Mouse (Mus musculus) left cerebral cortex, postnatal 4 days (tissue): ENCODE measurements at regions not wholly inside any gene's neighbourhood (a gene's known extent, or its start where the extent isn't known, plus 50 kb on each side); places are given as distances from the start of the nearest gene placed in this dataset.

Experiments used
- DNase-seq: peaks from one replicate; pipeline ENCODE4 v3.0.0-alpha.2; 2022
- intact Hi-C: fragments of 180-260 bp; cut with DNase I; formaldehyde crosslinking; loops from one replicate; pipeline ENCODE4 v1.15.1; 2025

GRCm38 (mm10) chr2:3927853-3928252 lies 89.7 kb upstream of the Frmd4a start:
- intact Hi-C loops, result loop anchor here (10.0 kb wide), 1 partner anchor 103 kb away; no protein-coding TSS in a partner anchor
- DNase-seq, result no peak

- DNase-seq, result no peak
- intact Hi-C loops, result no loop called here
These were observed 86.9 kb upstream of the Frmd4a start for GRCm38 (mm10) chr2:3930650-3931049.

GRCm38 (mm10) chr2:3940786-3941185 lies 76.7 kb upstream of the Frmd4a start:
- intact Hi-C loops, result no loop called here
- no peak for DNase-seq

- intact Hi-C loops, result no loop called here
These were observed 76.0 kb upstream of the Frmd4a start for GRCm38 (mm10) chr2:3941496-3941895.

GRCm38 (mm10) chr2:3947432-3947831 lies 70.1 kb upstream of the Frmd4a start:
- no peak for DNase-seq
- intact Hi-C loops, result no loop called here

More at GRCm38 (mm10) chr2:3941496-3941895, 76.0 kb upstream of the Frmd4a start:
- DNase-seq, result no peak

GRCm38 (mm10) chr2:3948331-3948730 lies 69.2 kb upstream of the Frmd4a start:
- intact Hi-C loops, result no loop called here
- no peak for DNase-seq

- no peak for DNase-seq
- intact Hi-C loops, result no loop called here
These were observed 60.0 kb upstream of the Frmd4a start for GRCm38 (mm10) chr2:3957491-3957890.

- peak; percentile 5 for DNase-seq
- intact Hi-C loops, result no loop called here
These were observed 59.4 kb upstream of the Frmd4a start for GRCm38 (mm10) chr2:3958065-3958641.

GRCm38 (mm10) chr2:3958711-3959110 lies 58.8 kb upstream of the Frmd4a start:
- no peak for DNase-seq

GRCm38 (mm10) chr2:3959181-3959580 lies 58.3 kb upstream of the Frmd4a start:
- peak; percentile 62 for DNase-seq

More at GRCm38 (mm10) chr2:3958711-3959110, 58.8 kb upstream of the Frmd4a start:
- intact Hi-C loops, result no loop called here

GRCm38 (mm10) chr2:3960213-3960612 lies 57.3 kb upstream of the Frmd4a start:
- no peak for DNase-seq
- intact Hi-C loops, result no loop called here

More at GRCm38 (mm10) chr2:3959181-3959580, 58.3 kb upstream of the Frmd4a start:
- intact Hi-C loops, result no loop called here

GRCm38 (mm10) chr2:3964351-3964750 lies 53.2 kb upstream of the Frmd4a start:
- intact Hi-C loops, result no loop called here
- no peak for DNase-seq
